Mouse (Mus musculus) neural tube, embryonic 10.5 days (tissue): ENCODE data around the gene Havcr1.

Source experiments
- DNase-seq: peaks from one replicate; pipeline ENCODE4 v3.0.0-alpha.2; 2017; ENCODE audit warnings: low spot score; ENCODE audit errors: extremely low spot score

Havcr1 gene

DNA sequence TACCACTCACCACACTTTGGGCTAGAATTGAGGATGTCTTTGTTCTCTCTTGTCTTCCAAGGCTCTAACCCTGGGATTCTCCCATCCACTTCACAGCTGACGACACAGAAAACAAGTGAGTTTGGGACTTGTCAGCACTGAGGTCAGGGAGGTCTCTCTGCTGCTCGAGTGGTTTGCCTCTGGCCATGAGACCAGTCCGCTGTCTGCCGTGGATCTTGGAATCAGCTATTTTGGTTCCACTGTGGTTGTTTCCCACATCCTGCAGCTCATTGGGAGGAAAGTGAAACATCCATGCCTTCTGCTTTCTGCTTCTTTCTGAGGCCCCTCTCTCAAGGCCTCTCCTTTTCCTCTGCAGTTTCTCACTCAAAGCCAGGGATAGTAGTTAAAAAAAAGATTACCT, 85.0 kb downstream of the Havcr1 start:
- DNase-seq = no peak
